Mouse (Mus musculus) monocyte, adult 5-6 weeks (primary cell): ENCODE data around the gene Tcea3. TPM values are rescaled to one million over a fixed set of nuclear protein-coding genes. Genes with fewer than 3 reads are reported as not detected.
A peak's percentile ranks its signal among the peaks of the same experiment; 100 is the strongest.

ENCODE experiments used
- ATAC-seq: fragments of 153-309, 156-312 bp; replicated peaks from 2 replicates; pipeline ENCODE4 v1.8.0; 2017; ENCODE audit warnings: mild to moderate bottlenecking; ENCODE audit not compliant: low TSS enrichment, insufficient number of reproducible peaks, severe bottlenecking, poor library complexity, low FRiP score
- total RNA-seq: library from RNA; stranded (forward); fragments of 200-1000, 200-491, 200-594 nt; gene quantifications from 3 replicates; pipeline ENCODE4 v1.2.3, GENCODE M21; 2017

The Tcea3 gene
- total RNA-seq = 20.6 to 37.7 TPM (median 29.0 TPM) in 3 replicates

GRCm38 (mm10) chr4:136247729-136248463 is at the start of gene Tcea3:
TSS of gene Tcea3 (plus strand) at chr4:136247729.
- ATAC-seq = no peak

GRCm38 (mm10) chr4:136198846-136199245 is 48.7 kb upstream of the Tcea3 start:
- ATAC-seq = no peak

GRCm38 (mm10) chr4:136199562-136200292 is 47.8 kb upstream of the Tcea3 start:
- peak; percentile 80 for ATAC-seq

GRCm38 (mm10) chr4:136202509-136202908 is 45.0 kb upstream of the Tcea3 start:
- no peak for ATAC-seq

GRCm38 (mm10) chr4:136204775-136205174 is 42.8 kb upstream of the Tcea3 start:
- no peak for ATAC-seq

GRCm38 (mm10) chr4:136206033-136206893 is 41.3 kb upstream of the Tcea3 start, which contains the start of gene Asap3:
TSS of gene Asap3 (plus strand) at chr4:136206365.
- peak; percentile 44 for ATAC-seq

- no peak for ATAC-seq
Observed at GRCm38 (mm10) chr4:136206943-136207342, 40.6 kb upstream of the Tcea3 start.

GRCm38 (mm10) chr4:136210931-136211330 is 36.6 kb upstream of the Tcea3 start:
- no peak for ATAC-seq

GRCm38 (mm10) chr4:136213629-136214028 is 33.9 kb upstream of the Tcea3 start:
- no peak for ATAC-seq

- ATAC-seq = no peak
Observed at GRCm38 (mm10) chr4:136214828-136215227, 32.7 kb upstream of the Tcea3 start.

- ATAC-seq = no peak
Observed at GRCm38 (mm10) chr4:136215576-136215975, 32.0 kb upstream of the Tcea3 start.

- ATAC-seq = no peak
Observed at GRCm38 (mm10) chr4:136217063-136217462, 30.5 kb upstream of the Tcea3 start.

GRCm38 (mm10) chr4:136218595-136219214 is 28.8 kb upstream of the Tcea3 start:
- ATAC-seq = no peak

- ATAC-seq = no peak
Observed at GRCm38 (mm10) chr4:136220133-136220775, 27.3 kb upstream of the Tcea3 start.

GRCm38 (mm10) chr4:136223549-136224239 is 23.8 kb upstream of the Tcea3 start:
- ATAC-seq = no peak

GRCm38 (mm10) chr4:136224240-136224559 is 23.3 kb upstream of the Tcea3 start:
- no peak for ATAC-seq

GRCm38 (mm10) chr4:136224677-136225460 is 22.7 kb upstream of the Tcea3 start:
- no peak for ATAC-seq
